Mouse (Mus musculus): ENCODE results near the gene Mpv17l. TPM values are rescaled to one million over a fixed set of nuclear protein-coding genes. Genes with fewer than 3 reads are reported as not detected.
"Not testable (repeated sequence)": the region's sequence is repeated elsewhere in the genome, so short reads cannot be mapped to it uniquely, and the experiment has no call there.

Gene Mpv17l
- polyA plus RNA-seq, 1 experiment from 2014 or later, result 5.2 TPM

DNA sequence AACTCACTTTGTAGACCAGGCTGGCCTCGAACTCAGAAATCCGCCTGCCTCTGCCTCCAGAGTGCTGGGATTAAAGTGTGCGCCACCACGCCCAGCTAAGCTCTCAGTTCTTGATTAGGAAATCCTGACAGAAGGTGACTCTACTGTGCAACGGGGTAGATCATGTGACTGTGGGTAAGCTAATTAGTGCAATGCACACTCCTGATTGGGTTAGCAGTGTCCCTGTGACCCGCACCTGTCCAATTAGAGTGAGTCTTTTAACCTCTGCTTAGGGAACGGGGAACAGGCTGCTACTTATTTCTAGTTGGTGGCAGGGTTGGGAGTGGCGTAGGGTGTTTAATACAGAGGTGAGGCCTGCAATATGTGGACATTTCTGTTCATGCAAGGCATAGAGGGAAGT, 69.1 kb downstream of the Mpv17l start:
- Histone ChIP-seq H3K4me1 (replicated peaks; ENCODE audit: control insufficient read depth, insufficient read depth, low read length) (no peaks in the 10 kb centered on the region), H3K9ac (ENCODE audit: low read depth, low read length) (no peak overlapping the region), H3K4me3 (ENCODE audit: low read depth, low read length) (no peak overlapping the region), H3K36me3 (ENCODE audit: control insufficient read depth, insufficient read depth) (no peaks in the 10 kb centered on the region), H3K4me2 (replicated peaks; ENCODE audit: low read depth) (no peak overlapping the region), H3K27me3 (replicated peaks; ENCODE audit: control insufficient read depth, insufficient read depth, low read length) (no peaks in the 10 kb centered on the region), H3K9me3 (ENCODE audit: control insufficient read depth) (no peaks in the 10 kb centered on the region), H3K27ac (ENCODE audit: low read depth, low read length) (no peak overlapping the region)
- no peak for TF ChIP-seq CTCF (IDR thresholded peaks at IDR 0.05; ENCODE audit: low read depth)
- ATAC-seq, result no peak
- WGBS, result 88% methylated on average over 8 of the region's 8 CpGs

DNA sequence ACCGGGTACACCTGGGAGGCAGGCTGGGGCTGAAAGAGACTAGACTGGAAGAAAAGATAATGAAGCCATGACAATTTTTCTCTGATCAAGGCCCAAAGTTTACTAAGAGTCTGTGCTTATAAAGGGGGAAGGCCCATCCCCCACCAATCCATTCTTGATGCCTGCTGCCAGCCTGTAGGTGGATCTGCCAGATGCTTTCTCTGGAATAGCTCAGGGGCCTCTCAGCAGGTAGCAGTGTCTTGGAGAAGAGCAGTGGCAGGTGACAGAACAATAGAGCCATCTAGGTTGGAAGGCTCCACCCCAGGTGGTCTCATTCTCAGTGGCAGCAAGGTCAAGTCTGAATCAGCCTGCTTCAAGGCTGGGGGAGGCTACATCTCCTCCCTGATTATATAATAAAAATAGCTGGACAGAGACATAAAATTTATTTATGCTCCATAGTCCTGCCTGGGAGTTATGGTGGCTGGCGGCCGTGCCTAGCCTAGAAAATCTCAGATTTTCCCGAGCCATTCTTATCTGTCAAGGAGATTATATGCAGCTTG, 73.5 kb downstream of the Mpv17l start:
- not testable (repeated sequence) for H3K9me3 ChIP-seq (ENCODE audit: control insufficient read depth); ATAC-seq; H3K9ac ChIP-seq (ENCODE audit: low read depth, low read length); H3K36me3 ChIP-seq (ENCODE audit: control insufficient read depth, insufficient read depth); H3K27me3 ChIP-seq (replicated peaks; ENCODE audit: control insufficient read depth, insufficient read depth, low read length); H3K4me1 ChIP-seq (replicated peaks; ENCODE audit: control insufficient read depth, insufficient read depth, low read length); H3K27ac ChIP-seq (ENCODE audit: low read depth, low read length); H3K4me3 ChIP-seq (ENCODE audit: low read depth, low read length); H3K4me2 ChIP-seq (replicated peaks; ENCODE audit: low read depth)
- 87% methylated on average over 4 of the region's 4 CpGs for WGBS

DNA sequence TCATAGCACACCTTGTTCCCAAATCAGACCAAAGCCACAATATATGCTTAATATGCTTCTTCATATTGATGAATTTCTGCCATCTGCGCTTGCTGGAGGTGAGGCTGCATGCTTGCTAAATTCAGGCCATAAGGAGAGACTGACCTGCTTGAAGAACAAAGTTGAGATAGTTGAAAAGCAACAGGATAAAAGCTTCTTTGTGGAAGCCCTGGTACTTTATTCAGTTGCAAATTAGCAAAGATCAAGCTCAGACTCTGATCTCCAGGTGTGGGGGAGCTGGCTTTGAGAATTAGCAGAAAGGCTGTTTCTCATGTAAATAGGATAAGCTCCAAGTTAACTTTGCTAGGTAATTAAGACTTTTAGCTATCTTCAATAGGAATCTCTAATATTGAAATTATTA, 74.1 kb downstream of the Mpv17l start:
- H3K4me2 ChIP-seq (replicated peaks; ENCODE audit: low read depth); ATAC-seq; H3K27ac ChIP-seq (ENCODE audit: low read depth, low read length); H3K9me3 ChIP-seq (ENCODE audit: control insufficient read depth); H3K9ac ChIP-seq (ENCODE audit: low read depth, low read length); H3K27me3 ChIP-seq (replicated peaks; ENCODE audit: control insufficient read depth, insufficient read depth, low read length); H3K4me3 ChIP-seq (ENCODE audit: low read depth, low read length); H3K4me1 ChIP-seq (replicated peaks; ENCODE audit: control insufficient read depth, insufficient read depth, low read length); H3K36me3 ChIP-seq (ENCODE audit: control insufficient read depth, insufficient read depth): not testable (repeated sequence)
- whole genome bisulfite sequencing, result 50% methylated on average over 1 of the region's 1 CpGs

DNA sequence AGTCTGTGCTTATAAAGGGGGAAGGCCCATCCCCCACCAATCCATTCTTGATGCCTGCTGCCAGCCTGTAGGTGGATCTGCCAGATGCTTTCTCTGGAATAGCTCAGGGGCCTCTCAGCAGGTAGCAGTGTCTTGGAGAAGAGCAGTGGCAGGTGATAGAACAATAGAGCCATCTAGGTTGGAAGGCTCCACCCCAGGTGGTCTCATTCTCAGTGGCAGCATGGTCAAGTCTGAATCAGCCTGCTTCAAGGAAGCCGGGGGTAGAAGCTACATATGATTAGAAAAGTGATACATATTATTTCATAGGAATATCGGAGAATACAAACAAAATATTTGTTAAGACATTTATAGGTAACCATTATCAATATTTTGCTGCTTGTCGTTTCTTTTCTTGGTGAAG, 78.8 kb downstream of the Mpv17l start:
- not testable (repeated sequence) for H3K27ac ChIP-seq (ENCODE audit: low read depth, low read length); H3K27me3 ChIP-seq (replicated peaks; ENCODE audit: control insufficient read depth, insufficient read depth, low read length); H3K4me3 ChIP-seq (ENCODE audit: low read depth, low read length); H3K9ac ChIP-seq (ENCODE audit: low read depth, low read length); H3K4me2 ChIP-seq (replicated peaks; ENCODE audit: low read depth); H3K36me3 ChIP-seq (ENCODE audit: control insufficient read depth, insufficient read depth); H3K9me3 ChIP-seq (ENCODE audit: control insufficient read depth); H3K4me1 ChIP-seq (replicated peaks; ENCODE audit: control insufficient read depth, insufficient read depth, low read length); ATAC-seq
- 80% methylated on average over 3 of the region's 3 CpGs for WGBS

DNA sequence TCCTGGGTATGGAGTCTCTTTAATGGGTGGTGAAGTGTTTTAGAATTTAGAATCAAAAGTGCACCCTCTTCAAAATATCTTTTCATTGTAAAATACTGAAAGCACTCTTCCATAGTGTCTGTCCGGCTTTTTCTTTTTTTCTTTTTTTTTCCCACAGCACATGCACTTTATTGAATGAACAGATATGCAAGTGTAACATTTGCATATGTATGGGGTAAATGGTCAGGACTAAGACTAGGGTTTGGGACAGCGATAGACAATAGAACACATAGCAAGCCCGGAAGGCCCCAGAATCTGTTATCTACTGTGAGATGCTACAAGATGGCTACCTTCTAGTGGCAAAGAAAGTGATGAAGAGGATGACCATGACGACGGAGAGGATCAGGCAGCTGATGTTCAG, 80.2 kb downstream of the Mpv17l start:
- no peaks in the 10 kb centered on the region for H3K9me3 ChIP-seq (ENCODE audit: control insufficient read depth)
- H3K27me3 ChIP-seq (replicated peaks; ENCODE audit: control insufficient read depth, insufficient read depth, low read length), result no peaks in the 10 kb centered on the region
- no peaks in the 10 kb centered on the region for H3K4me1 ChIP-seq (replicated peaks; ENCODE audit: control insufficient read depth, insufficient read depth, low read length)
- TF ChIP-seq CTCF (IDR thresholded peaks at IDR 0.05; ENCODE audit: low read depth), result no peak
- H3K27ac ChIP-seq (ENCODE audit: low read depth, low read length), result no peak overlapping the region
- 85% methylated on average over 5 of the region's 5 CpGs for WGBS
- no peak for ATAC-seq
- no peak overlapping the region for H3K4me2 ChIP-seq (replicated peaks; ENCODE audit: low read depth)
- no peak overlapping the region for H3K9ac ChIP-seq (ENCODE audit: low read depth, low read length)
- H3K36me3 ChIP-seq (ENCODE audit: control insufficient read depth, insufficient read depth), result no peaks in the 10 kb centered on the region
- H3K4me3 ChIP-seq (ENCODE audit: low read depth, low read length), result no peak overlapping the region

DNA sequence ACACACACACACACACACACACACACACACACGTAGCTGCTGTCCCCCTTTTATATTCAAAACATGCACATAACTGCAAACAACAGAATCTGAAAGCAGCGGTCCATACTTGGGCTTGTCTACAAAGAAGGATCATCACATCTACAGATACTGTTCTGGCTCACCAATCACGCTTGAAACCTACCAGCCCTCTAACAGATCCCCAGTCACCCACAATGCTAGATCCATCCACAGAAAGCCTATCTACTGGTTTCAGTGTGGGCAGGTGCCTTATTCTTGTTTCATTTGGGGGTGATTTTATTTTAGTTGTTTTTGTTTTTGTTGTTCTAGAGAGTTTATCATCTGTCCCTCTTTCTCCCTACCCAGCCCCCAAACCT, 83.2 kb downstream of the Mpv17l start:
- Histone ChIP-seq H3K4me3 (ENCODE audit: low read depth, low read length) (peak overlapping the region; percentile 39), H3K4me1 (replicated peaks; ENCODE audit: control insufficient read depth, insufficient read depth, low read length) (no peaks in the 10 kb centered on the region), H3K27me3 (replicated peaks; ENCODE audit: control insufficient read depth, insufficient read depth, low read length) (no peaks in the 10 kb centered on the region), H3K4me2 (replicated peaks; ENCODE audit: low read depth) (peak overlapping the region; percentile 72), H3K9me3 (ENCODE audit: control insufficient read depth) (no peaks in the 10 kb centered on the region), H3K9ac (ENCODE audit: low read depth, low read length) (no peak overlapping the region), H3K27ac (ENCODE audit: low read depth, low read length) (no peak overlapping the region), H3K36me3 (ENCODE audit: control insufficient read depth, insufficient read depth) (no peaks in the 10 kb centered on the region)
- TF ChIP-seq CTCF (IDR thresholded peaks at IDR 0.05; ENCODE audit: low read depth), result no peak
- ATAC-seq, result no peak
- WGBS, result 70% methylated on average over 3 of the region's 3 CpGs
